Mouse (Mus musculus) frontal cortex, adult 2 months (tissue): ENCODE data around the gene Olfr656. TPM values are rescaled to one million over a fixed set of nuclear protein-coding genes. Genes with fewer than 3 reads are reported as not detected.

Experiments
- DNase-seq, 2 experiments: peaks; one replicate each; pipeline ENCODE4 v3.0.0; 2022; ENCODE audit warnings: low spot score in 1 of 2; ENCODE audit errors: extremely low spot score in 1 of 2
- polyA plus RNA-seq: library from polyadenylated mRNA; depleted of rRNA; stranded (reverse); fragments of >200 nt; gene quantifications from 2 replicates; pipeline ENCODE4 v1.2.3, GENCODE M21; 2012; rRNA removed

The Olfr656 gene
- polyA plus RNA-seq = not detected in 2 replicates

DNA sequence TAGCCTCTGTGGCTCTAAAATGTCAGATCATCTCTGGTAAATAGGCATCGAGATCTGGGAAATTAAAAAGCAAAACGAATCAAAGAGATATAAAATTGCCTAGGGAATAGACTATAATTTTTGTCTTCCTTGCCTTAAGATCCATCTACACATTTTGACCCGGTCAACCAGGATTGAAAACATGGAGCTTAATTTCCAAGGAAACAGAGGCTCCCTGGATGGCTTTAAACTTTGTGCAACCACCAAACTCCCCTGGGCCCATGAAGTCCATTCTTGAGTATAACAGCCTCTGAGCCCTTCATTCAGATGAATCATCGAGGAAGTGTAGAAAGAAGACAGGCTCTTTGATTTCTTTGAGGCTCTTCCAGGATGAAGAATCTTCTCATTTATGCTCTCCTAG is at the start of gene Olfr656:
Gene Olfr656 (plus strand): TSS at position 301 of the 400 bp plus-strand sequence.
- DNase-seq = no peak

DNA sequence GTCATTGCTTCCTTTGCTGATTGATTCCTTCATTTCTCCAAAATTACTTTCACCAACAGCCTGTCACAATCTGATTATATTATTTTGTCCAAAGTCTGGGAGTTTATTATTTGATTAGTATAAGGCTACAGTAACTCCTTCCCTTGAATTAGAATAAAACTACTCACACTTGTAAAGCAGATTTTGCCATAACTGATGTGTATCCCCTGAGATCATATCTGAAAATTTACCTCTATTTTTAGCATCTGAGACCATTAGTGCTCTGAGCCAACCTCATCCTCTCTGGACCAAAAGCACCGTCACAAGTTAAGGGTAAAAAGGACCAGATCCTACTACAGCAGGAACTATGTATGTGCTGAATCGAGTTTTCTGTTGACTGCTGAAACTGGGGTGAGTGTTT is 36.7 kb upstream of the Olfr656 start, which contains the start of gene Olfr653:
Gene Olfr653 (plus strand): TSS at position 301 of the 400 bp plus-strand sequence.
- DNase-seq = no peak

DNA sequence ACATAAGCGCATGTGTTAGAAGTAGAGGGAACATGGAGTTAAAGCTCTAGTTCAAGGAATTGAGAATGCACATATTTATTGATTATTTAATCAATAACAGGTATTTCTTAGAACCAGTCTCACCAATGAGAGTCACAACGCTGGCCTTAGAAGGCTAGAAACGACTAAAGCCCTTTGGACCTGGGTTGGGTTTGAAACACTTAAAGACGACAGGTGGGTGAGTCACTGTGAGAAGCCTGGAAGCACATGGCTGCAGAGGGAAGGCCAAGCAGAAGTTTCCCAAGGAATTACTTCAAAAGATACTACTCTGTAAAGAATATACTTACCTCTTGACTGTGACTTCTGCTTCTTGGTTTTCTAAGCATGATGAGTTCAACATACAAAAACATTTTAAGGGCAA is 32.9 kb upstream of the Olfr656 start:
- DNase-seq = no peak

DNA sequence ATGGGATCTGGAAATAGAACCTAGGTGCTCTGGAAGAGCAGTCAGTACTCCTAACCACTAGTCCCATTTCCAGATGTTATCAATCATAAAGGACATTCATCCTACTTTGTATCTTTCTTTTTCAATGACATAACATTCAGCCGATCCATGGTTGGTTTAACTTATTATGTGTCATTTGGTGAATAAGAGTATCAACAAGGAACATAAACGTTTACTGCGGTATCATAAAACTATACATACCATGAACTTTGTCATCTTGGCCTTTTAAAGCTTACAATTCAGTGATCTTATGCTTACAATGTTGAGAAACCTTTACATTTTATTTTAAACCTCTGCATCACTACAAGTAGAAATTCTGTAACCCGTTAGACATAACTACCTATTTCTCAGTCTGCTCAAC is 32.3 kb upstream of the Olfr656 start:
- DNase-seq = no peak

DNA sequence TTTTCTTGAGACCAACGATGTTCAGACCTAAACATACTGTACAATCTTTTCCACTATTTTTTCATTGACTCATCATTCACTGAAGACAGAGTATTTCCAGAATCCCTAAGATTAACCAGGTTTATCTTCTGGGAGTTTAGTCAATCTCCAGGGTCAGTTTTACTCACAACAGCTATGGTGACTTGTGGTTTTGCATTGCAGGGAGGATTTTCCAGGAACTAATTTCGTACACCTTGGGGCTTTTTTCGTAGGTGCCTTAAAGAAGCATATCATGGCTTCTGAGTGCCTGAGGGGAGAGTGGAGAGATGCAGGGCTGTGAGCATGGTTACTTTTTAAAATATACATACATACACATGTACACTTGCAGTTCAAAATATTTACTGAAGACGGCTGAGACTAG is 27.0 kb upstream of the Olfr656 start, which contains the start of gene Olfr654:
Gene Olfr654 (plus strand): TSS at position 301 of the 400 bp plus-strand sequence.
- DNase-seq = no peak

DNA sequence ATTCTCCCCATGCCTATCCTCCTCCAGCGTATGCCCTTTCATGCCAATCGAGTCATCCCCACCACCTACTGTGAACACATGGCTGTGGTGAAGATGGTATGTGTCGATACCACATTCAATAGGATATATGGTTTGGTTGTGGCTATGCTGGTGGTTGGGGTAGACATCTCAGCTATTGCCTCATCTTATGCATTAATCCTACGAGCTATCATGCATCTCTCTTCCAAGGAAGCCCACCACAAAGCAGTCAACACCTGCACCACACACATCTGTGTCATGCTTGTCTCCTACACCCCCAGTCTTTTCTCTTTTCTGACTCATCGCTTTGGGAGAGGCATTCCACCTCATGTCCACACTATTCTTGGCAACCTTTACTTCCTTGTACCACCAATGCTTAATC is 25.5 kb upstream of the Olfr656 start:
- no peak for DNase-seq

DNA sequence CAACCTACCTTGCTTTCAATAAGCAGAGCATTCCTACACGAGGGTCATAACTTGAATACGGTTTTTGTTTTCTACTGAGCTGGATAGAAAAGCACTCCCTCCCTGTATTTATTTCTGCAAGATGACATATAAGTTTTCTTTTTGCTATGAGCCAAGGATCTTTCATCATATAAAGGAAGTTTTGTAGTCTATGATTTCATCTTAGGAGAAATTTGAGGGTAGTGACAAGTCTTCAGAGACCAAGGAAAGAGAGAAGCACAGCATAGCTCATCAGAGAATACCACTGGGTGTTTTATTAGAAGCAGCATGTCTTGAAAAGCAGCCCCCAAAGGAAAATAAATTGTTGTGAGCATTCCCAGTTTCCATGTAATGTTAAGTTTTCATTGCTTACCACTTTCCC is 12.1 kb upstream of the Olfr656 start, which contains the start of gene Olfr655:
Gene Olfr655 (minus strand): TSS at position 101 of the 400 bp plus-strand sequence.
- no peak for DNase-seq

DNA sequence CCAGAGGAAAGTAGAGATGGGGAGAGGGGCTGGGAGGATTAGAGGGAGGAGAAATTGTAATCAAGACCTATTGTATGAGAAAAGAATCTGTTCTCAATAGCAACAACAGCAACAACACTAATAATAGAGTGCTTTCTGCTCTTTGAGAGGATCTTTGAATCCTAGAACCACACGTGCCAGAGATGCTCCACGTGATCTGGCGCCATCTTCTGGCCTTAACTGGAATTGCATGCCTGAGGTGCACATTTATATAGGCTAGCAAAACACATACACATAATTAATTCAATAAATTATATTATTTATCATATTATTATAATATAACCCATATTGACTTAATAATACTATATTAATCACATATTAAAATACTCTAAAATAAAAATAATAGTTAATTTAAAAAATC is 10.6 kb upstream of the Olfr656 start:
- DNase-seq = no peak

DNA sequence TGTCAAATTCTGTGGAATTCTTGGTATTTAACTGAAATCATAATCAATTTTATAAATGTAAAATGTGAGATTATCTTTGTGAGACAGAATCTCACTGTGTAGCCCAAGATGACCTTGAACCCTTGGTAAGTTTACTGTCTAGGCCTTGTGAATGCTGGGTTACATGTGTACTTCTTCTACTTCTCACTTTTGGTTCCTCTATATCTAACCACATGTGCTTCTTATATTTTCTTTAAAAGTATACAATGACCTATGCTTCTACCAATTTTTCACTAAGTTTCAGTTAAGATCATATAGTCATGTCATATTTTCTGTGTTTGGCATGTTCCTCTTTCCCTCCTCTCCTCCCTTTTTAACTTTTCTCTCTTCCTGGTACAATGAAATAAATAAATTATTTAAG is 9.0 kb upstream of the Olfr656 start:
- no peak for DNase-seq

DNA sequence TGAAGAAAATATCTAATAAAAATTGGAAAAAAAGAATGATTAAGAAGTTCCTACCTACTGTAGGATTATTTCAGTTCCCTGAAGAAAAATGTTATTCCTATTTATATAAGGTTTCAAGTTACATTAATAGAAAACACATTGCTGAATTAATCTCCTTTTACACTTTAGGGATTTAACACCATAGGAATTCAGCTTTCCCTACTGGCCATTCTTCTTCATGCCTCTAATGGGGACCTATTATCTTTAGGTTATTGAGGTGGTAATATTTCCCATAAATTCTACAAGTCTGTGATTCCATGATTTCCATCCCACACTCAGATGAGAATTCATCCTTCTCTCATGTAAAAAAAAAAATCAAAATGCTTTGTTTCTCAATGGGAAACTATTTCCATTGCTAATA is 10.7 kb downstream of the Olfr656 start, which contains the start of gene Olfr657:
Gene Olfr657 (plus strand): TSS at position 301 of the 400 bp plus-strand sequence.
- no peak for DNase-seq

DNA sequence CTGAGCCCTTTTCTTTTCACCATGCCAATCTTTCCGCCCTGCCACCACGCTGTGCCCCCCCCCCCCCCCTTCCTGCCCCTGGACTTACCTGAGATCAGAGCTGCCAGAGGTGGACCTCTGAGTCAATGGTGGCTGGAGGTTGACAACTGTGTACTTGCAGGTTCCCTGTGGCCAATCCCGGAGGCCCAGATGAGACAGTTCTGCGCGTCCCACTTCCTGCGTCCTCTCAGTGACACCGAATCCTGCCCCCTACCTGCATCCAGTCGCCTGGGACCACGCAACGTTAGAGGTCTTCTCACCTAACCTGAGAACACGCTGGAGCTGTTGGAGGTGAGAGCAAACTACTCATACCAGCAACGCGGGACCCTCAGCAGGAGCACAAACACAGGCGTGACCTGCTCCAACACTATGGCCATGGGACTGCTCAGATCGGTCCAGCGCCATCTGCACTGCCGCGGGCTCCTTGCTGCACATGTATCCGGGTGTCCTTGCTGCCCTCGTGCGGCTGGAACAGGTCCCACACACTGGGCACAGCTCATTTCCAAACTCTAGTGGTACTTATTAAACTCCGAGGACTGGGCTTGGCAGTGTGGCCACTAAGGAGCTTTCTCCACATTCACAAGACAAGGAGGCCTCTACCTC is 33.2 kb downstream of the Olfr656 start, which contains the start of gene Olfr658:
Gene Olfr658 (minus strand): TSS at position 465 of the 642 bp plus-strand sequence.
- DNase-seq = peak in 1 of 2 experiments; percentile 35

DNA sequence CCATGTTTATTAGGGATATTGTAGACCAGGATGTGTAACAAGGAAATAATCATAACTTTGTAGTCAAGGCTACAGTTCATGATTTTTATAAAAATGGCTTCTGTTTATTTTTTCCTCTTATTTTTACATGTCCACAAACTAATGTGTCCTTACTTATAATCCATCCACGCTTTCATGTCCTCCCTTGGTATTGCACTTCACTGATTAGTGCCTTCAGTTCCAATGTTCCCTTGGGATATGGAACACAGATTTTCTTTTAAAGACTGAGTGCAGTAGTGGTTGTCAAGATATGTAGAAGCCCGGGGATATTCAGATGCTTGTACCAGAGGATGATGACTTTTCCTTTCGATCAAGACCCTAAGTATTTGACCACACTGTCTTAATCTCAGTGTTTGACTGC is 52.7 kb downstream of the Olfr656 start, which contains the start of gene Olfr659:
Gene Olfr659 (plus strand): TSS at position 301 of the 400 bp plus-strand sequence.
- DNase-seq = no peak

Other genes starting within 250 kb of the Olfr656 start
- 0.12 and 0.27 TPM in 2 replicates for gene Trim30b, start 244.1 kb upstream of the Olfr656 start, polyA plus RNA-seq
- 0.04 TPM in 1 of 2 replicates, not detected in the other for gene Trim30c, start 213.1 kb upstream of the Olfr656 start, polyA plus RNA-seq
- 2.6 and 2.8 TPM in 2 replicates for gene Trim30a, start 148.8 kb upstream of the Olfr656 start, polyA plus RNA-seq
- 1.6 and 1.8 TPM in 2 replicates for gene Trim30d, start 106.1 kb upstream of the Olfr656 start, polyA plus RNA-seq
- not detected in 2 replicates for gene Olfr651, start 63.8 kb upstream of the Olfr656 start, polyA plus RNA-seq
- not detected in 2 replicates for gene Olfr652, start 53.1 kb upstream of the Olfr656 start, polyA plus RNA-seq
- not detected in 2 replicates for gene Olfr653, start 36.6 kb upstream of the Olfr656 start, polyA plus RNA-seq
- gene Olfr654, start 26.9 kb upstream of the Olfr656 start, polyA plus RNA-seq = not detected in 2 replicates
- gene Olfr655, start 12.2 kb upstream of the Olfr656 start, polyA plus RNA-seq = not detected in 2 replicates
- gene Olfr657, start 10.8 kb downstream of the Olfr656 start, polyA plus RNA-seq = not detected in 2 replicates
- 0.06 TPM in 1 of 2 replicates, not detected in the other for gene Olfr658, start 33.4 kb downstream of the Olfr656 start, polyA plus RNA-seq
- not detected in 2 replicates for gene Olfr659, start 52.8 kb downstream of the Olfr656 start, polyA plus RNA-seq
- gene Olfr661, start 72.5 kb downstream of the Olfr656 start, polyA plus RNA-seq = 0.11 TPM in 1 of 2 replicates, not detected in the other
- gene Usp17le, start 163.5 kb downstream of the Olfr656 start, polyA plus RNA-seq = not detected in 2 replicates
- gene Usp17lb, start 228.6 kb downstream of the Olfr656 start, polyA plus RNA-seq = not detected in 2 replicates
- gene Usp17la, start 243.1 kb downstream of the Olfr656 start, polyA plus RNA-seq = not detected in 2 replicates